Mouse (Mus musculus) CH12.LX (cell line): ENCODE results near the gene Ube2v1. TPM values are rescaled to one million over a fixed set of nuclear protein-coding genes. Genes with fewer than 3 reads are reported as not detected.

Experiments
- DNase-seq: peaks from one replicate; pipeline ENCODE4 v3.0.0-alpha.2; 2013; ENCODE audit errors: extremely low read depth
- H3K27ac ChIP-seq: 2 replicates; pipeline ENCODE4 v1.5.1; 2012; ENCODE audit warnings: low read depth, mild to moderate bottlenecking, control low read depth, moderate library complexity; ENCODE audit not compliant: insufficient read depth
- H3K27me3 ChIP-seq: replicated peaks from 2 replicates; pipeline ENCODE3; 2012; ENCODE audit warnings: inconsistent platforms
- H3K36me3 ChIP-seq, 2 experiments: replicated peaks in 1 of 2; 2 replicates each; pipeline versions ENCODE3 to v1.6.1; 2012; ENCODE audit warnings: inconsistent platforms in 1 of 2, low read length in 1 of 2, mild to moderate bottlenecking in 1 of 2, mixed read lengths in 1 of 2, moderate library complexity in 1 of 2; ENCODE audit not compliant: control insufficient read depth in 1 of 2, insufficient read depth in 1 of 2
- H3K4me1 ChIP-seq, 2 experiments: 2 replicates each; pipeline ENCODE4 v1.6.1; 2012; ENCODE audit warnings: inconsistent platforms in 1 of 2, moderate library complexity in 1 of 2; ENCODE audit not compliant: insufficient read depth in 2 of 2, control insufficient read depth in 1 of 2
- H3K4me2 ChIP-seq: 2 replicates; pipeline ENCODE4 v1.6.1; 2012; ENCODE audit warnings: low read depth, mild to moderate bottlenecking, control low read depth; ENCODE audit not compliant: poor library complexity, insufficient read depth, severe bottlenecking
- H3K4me3 ChIP-seq, 3 experiments: fragments of 150-350 bp in 1 of 3; sonication (generic) in 1 of 3; replicated peaks in 1 of 3; 2 replicates each; pipeline versions ENCODE3 to v1.5.1; 2011 to 2012; ENCODE audit warnings: low read depth in 2 of 3, low read length in 2 of 3, mild to moderate bottlenecking in 2 of 3, moderate library complexity in 2 of 3, control low read depth in 1 of 3, improper control_type of control experiment in 1 of 3, inconsistent platforms in 1 of 3, mixed read lengths in 1 of 3; ENCODE audit not compliant: poor library complexity in 1 of 3
- H3K79me2 ChIP-seq: replicated peaks from 2 replicates; pipeline ENCODE4 v1.6.1; 2012; ENCODE audit warnings: mild to moderate bottlenecking, moderate library complexity; ENCODE audit not compliant: control insufficient read depth, poor library complexity, insufficient read depth, severe bottlenecking; ENCODE audit errors: extremely low read depth
- H3K9ac ChIP-seq: 2 replicates; pipeline ENCODE4 v1.6.1; 2012; ENCODE audit warnings: low read depth, mild to moderate bottlenecking, control low read depth, moderate library complexity; ENCODE audit not compliant: insufficient read depth
- H3K9me3 ChIP-seq: replicated peaks from 2 replicates; pipeline ENCODE3; 2012; ENCODE audit warnings: low read length, inconsistent platforms, mixed read lengths
- BHLHE40 ChIP-seq: IDR thresholded peaks from 2 replicates; pipeline ENCODE4 v1.6.1; 2011; ENCODE audit warnings: mild to moderate bottlenecking, low read depth, low read length, improper control_type of control experiment
- CHD1 ChIP-seq: IDR thresholded peaks from 2 replicates; pipeline ENCODE4 v1.6.1; 2012; ENCODE audit warnings: low read depth, low read length, improper control_type of control experiment, inconsistent platforms
- CHD2 ChIP-seq: IDR thresholded peaks from 2 replicates; pipeline ENCODE4 v1.6.1; 2011; ENCODE audit warnings: low read length, improper control_type of control experiment
- CTCF ChIP-seq, 2 experiments: IDR thresholded peaks in 1 of 2; conservative IDR thresholded peaks in 1 of 2; 2 replicates each; pipeline ENCODE4 v1.5.1; 2011 to 2012; ENCODE audit warnings: low read depth in 2 of 2, low read length in 2 of 2, improper control_type of control experiment in 1 of 2, inconsistent platforms in 1 of 2, mild to moderate bottlenecking in 1 of 2, moderate library complexity in 1 of 2
- E2F4 ChIP-seq: IDR thresholded peaks from 2 replicates; pipeline ENCODE4 v1.6.1; 2011; ENCODE audit warnings: low read depth, low read length, improper control_type of control experiment; ENCODE audit not compliant: insufficient replicate concordance
- ELF1 ChIP-seq: IDR thresholded peaks from 2 replicates; pipeline ENCODE4 v1.6.1; 2014; ENCODE audit warnings: low read depth, mild to moderate bottlenecking, inconsistent platforms, low read length, improper control_type of control experiment
- EP300 ChIP-seq: IDR thresholded peaks from 2 replicates; pipeline ENCODE4 v1.6.1; 2011; ENCODE audit warnings: low read length, improper control_type of control experiment
- ETS1 ChIP-seq: conservative IDR thresholded peaks from 2 replicates; pipeline ENCODE4 v1.6.1; 2012; ENCODE audit warnings: low read depth, mild to moderate bottlenecking, inconsistent platforms, low read length, improper control_type of control experiment, moderate library complexity
- GABPA ChIP-seq: IDR thresholded peaks from 2 replicates; pipeline ENCODE4 v1.6.1; 2012; ENCODE audit warnings: low read depth, low read length, improper control_type of control experiment, inconsistent platforms; ENCODE audit not compliant: insufficient replicate concordance
- HCFC1 ChIP-seq: IDR thresholded peaks from 2 replicates; pipeline ENCODE4 v1.6.1; 2012; ENCODE audit warnings: low read depth, mild to moderate bottlenecking, inconsistent platforms, low read length, improper control_type of control experiment
- IRF4 ChIP-seq: IDR thresholded peaks from 2 replicates; pipeline ENCODE4 v1.6.1; 2014; ENCODE audit warnings: low read depth, mild to moderate bottlenecking, inconsistent platforms, low read length, improper control_type of control experiment
- JUN ChIP-seq: IDR thresholded peaks from 2 replicates; pipeline ENCODE4 v1.6.1; 2011; ENCODE audit warnings: low read depth, mild to moderate bottlenecking, low read length, improper control_type of control experiment, moderate library complexity; ENCODE audit not compliant: insufficient read depth
- JUND ChIP-seq: conservative IDR thresholded peaks from 2 replicates; pipeline ENCODE4 v1.6.1; 2011; ENCODE audit warnings: low read depth, low read length, improper control_type of control experiment
- KAT2A ChIP-seq: IDR thresholded peaks from 2 replicates; pipeline ENCODE4 v1.6.1; 2012; ENCODE audit warnings: low read length, improper control_type of control experiment, inconsistent platforms; ENCODE audit not compliant: insufficient replicate concordance
- MAFK ChIP-seq: IDR thresholded peaks from 2 replicates; pipeline ENCODE4 v1.6.1; 2011; ENCODE audit warnings: low read length, improper control_type of control experiment; ENCODE audit not compliant: insufficient replicate concordance
- MAX ChIP-seq: IDR thresholded peaks from 2 replicates; pipeline ENCODE4 v1.6.1; 2011; ENCODE audit warnings: low read length, improper control_type of control experiment
- MAZ ChIP-seq: IDR thresholded peaks from 2 replicates; pipeline ENCODE4 v1.6.1; 2012; ENCODE audit warnings: low read depth, mild to moderate bottlenecking, inconsistent platforms, low read length, improper control_type of control experiment, moderate library complexity
- MEF2A ChIP-seq: IDR thresholded peaks from 2 replicates; pipeline ENCODE4 v1.6.1; 2014; ENCODE audit warnings: low read depth, mild to moderate bottlenecking, inconsistent platforms, low read length, improper control_type of control experiment, borderline replicate concordance
- MXI1 ChIP-seq: IDR thresholded peaks from 2 replicates; pipeline ENCODE4 v1.6.1; 2011; ENCODE audit warnings: mild to moderate bottlenecking, low read depth, low read length, improper control_type of control experiment
- MYC ChIP-seq: IDR thresholded peaks from 2 replicates; pipeline ENCODE4 v1.6.1; 2011; ENCODE audit warnings: low read depth, mild to moderate bottlenecking, improper control_type of control experiment, low read length
- NELFE ChIP-seq: IDR thresholded peaks from 2 replicates; pipeline ENCODE4 v1.6.1; 2011; ENCODE audit warnings: low read depth, low read length, improper control_type of control experiment
- NRF1 ChIP-seq: IDR thresholded peaks from 2 replicates; pipeline ENCODE4 v1.6.1; 2014; ENCODE audit warnings: low read depth, mild to moderate bottlenecking, inconsistent platforms, low read length, improper control_type of control experiment, moderate library complexity
- PAX5 ChIP-seq: IDR thresholded peaks from 2 replicates; pipeline ENCODE4 v1.6.1; 2012; ENCODE audit warnings: low read length, inconsistent platforms, mixed read lengths
- POLR2A ChIP-seq: IDR thresholded peaks from 2 replicates; pipeline ENCODE4 v1.6.1; 2011; ENCODE audit warnings: low read depth, mild to moderate bottlenecking, improper control_type of control experiment, low read length
- POLR2AphosphoS2 ChIP-seq: IDR thresholded peaks from 2 replicates; pipeline ENCODE4 v1.6.1; 2011; ENCODE audit warnings: low read depth, low read length, improper control_type of control experiment
- RAD21 ChIP-seq: IDR thresholded peaks from 2 replicates; pipeline ENCODE4 v1.6.1; 2011; ENCODE audit warnings: low read depth, mild to moderate bottlenecking, low read length, improper control_type of control experiment, moderate library complexity
- RCOR1 ChIP-seq: conservative IDR thresholded peaks from 2 replicates; pipeline ENCODE4 v1.6.1; 2012; ENCODE audit warnings: low read depth, mild to moderate bottlenecking, inconsistent platforms, low read length, improper control_type of control experiment
- SMC3 ChIP-seq: IDR thresholded peaks from 2 replicates; pipeline ENCODE4 v1.6.1; 2011; ENCODE audit warnings: low read depth, low read length, improper control_type of control experiment
- TBP ChIP-seq: conservative IDR thresholded peaks from 2 replicates; pipeline ENCODE4 v1.6.1; 2011; ENCODE audit warnings: low read depth, low read length, improper control_type of control experiment
- TCF12 ChIP-seq: IDR thresholded peaks from 2 replicates; pipeline ENCODE4 v1.6.1; 2014; ENCODE audit warnings: low read depth, mild to moderate bottlenecking, inconsistent platforms, low read length, improper control_type of control experiment
- UBTF ChIP-seq: IDR thresholded peaks from 2 replicates; pipeline ENCODE4 v1.6.1; 2012; ENCODE audit warnings: low read depth, mild to moderate bottlenecking, inconsistent platforms, low read length, improper control_type of control experiment, moderate library complexity
- USF1 ChIP-seq: IDR thresholded peaks from 2 replicates; pipeline ENCODE4 v1.6.1; 2014; ENCODE audit warnings: low read depth, mild to moderate bottlenecking, inconsistent platforms, low read length, improper control_type of control experiment
- USF2 ChIP-seq: conservative IDR thresholded peaks from 2 replicates; pipeline ENCODE4 v1.6.1; 2011; ENCODE audit warnings: low read depth, low read length, improper control_type of control experiment
- ZC3H11A ChIP-seq: IDR thresholded peaks from 2 replicates; pipeline ENCODE4 v1.6.1; 2012; ENCODE audit warnings: low read depth, mild to moderate bottlenecking, inconsistent platforms, low read length, improper control_type of control experiment
- ZKSCAN1 ChIP-seq: IDR thresholded peaks from 2 replicates; pipeline ENCODE4 v1.6.1; 2012; ENCODE audit warnings: low read depth, inconsistent platforms, low read length, improper control_type of control experiment, borderline replicate concordance
- ZMIZ1 ChIP-seq: IDR thresholded peaks from 2 replicates; pipeline ENCODE4 v1.6.1; 2012; ENCODE audit warnings: low read depth, mild to moderate bottlenecking, inconsistent platforms, low read length, improper control_type of control experiment
- ZNF384 ChIP-seq: IDR thresholded peaks from 2 replicates; pipeline ENCODE4 v1.6.1; 2012; ENCODE audit warnings: low read depth, low read length, improper control_type of control experiment, inconsistent platforms
- dilution Hi-C: fragments of 300-500 bp; cut with MboI; formaldehyde crosslinking; loops from 2 replicates; pipeline ENCODE4 v1.14.3; 2020; ENCODE audit warnings: low sequenced_read_pairs; ENCODE audit not compliant: extremely low pct_unique_long_range_greater_than_20kb, extremely low pct_ligation_motif_present
- in situ Hi-C: fragments of 300-500 bp; cut with MboI; formaldehyde crosslinking; loops from 3 replicates; pipeline ENCODE4 v1.14.3; 2019; ENCODE audit warnings: low sequenced_read_pairs, low pct_ligation_motif_present, low pct_unique_long_range_greater_than_20kb, mixed read lengths
- polyA plus RNA-seq: library from polyadenylated mRNA; unstranded; fragments of >175 nt; gene quantifications from 2 replicates; pipeline ENCODE4 v1.2.1, GENCODE M21; 2012; ENCODE audit warnings: low read depth; ENCODE audit not compliant: insufficient read length
- total RNA-seq, 2 experiments: library from RNA; depleted of rRNA; stranded (reverse); fragments of 300-350 nt in 1 of 2; fragments of >200 nt in 1 of 2; gene quantifications; 2 replicates each; pipeline ENCODE4 v1.2.3; 2012 to 2014

The Ube2v1 gene
- 126 TPM in 2 replicates for total RNA-seq (2012; rRNA removed)
- 84.0 and 92.8 TPM in 2 replicates for total RNA-seq (2014; rRNA removed)
- 157 and 184 TPM in 2 replicates for polyA plus RNA-seq

GRCm38 (mm10) chr2:167631591-167632448, at the start of gene Ube2v1:
TSS of gene Ube2v1 (minus strand) at chr2:167632095.
- H3K79me2 ChIP-seq, result peaks cover 47% of the 10 kb centered on the region
- in situ Hi-C loops, result no loop called here
- H3K4me3 ChIP-seq, result peak within 1 kb of the TSS; percentile 61 to 86 (median 71)
- H3K9ac ChIP-seq, result peak within 1 kb of the TSS; percentile 97
- H3K27me3 ChIP-seq, result no peaks in the 10 kb centered on the region
- dilution Hi-C loops, result no loop called here
- H3K4me1 ChIP-seq, result peaks cover 37 to 60% of the 10 kb centered on the region in 2 experiments
- H3K4me2 ChIP-seq, result peak within 1 kb of the TSS; percentile 88
- H3K9me3 ChIP-seq, result peaks cover 3% of the 10 kb centered on the region
- H3K27ac ChIP-seq, result peak within 1 kb of the TSS; percentile 97
- DNase-seq, result peak; percentile 97
- peaks cover 20 to 30% of the 10 kb centered on the region in 2 experiments for H3K36me3 ChIP-seq
- TF ChIP-seq IRF4, result peak; percentile 97
- peak; percentile 68 for TF ChIP-seq MAX
- TF ChIP-seq TCF12, result peak; percentile 97
- no peak for TF ChIP-seq SMC3
- TF ChIP-seq POLR2AphosphoS2, result peak; percentile 59; the same call in 1 of the 2 replicates
- no peak for TF ChIP-seq PAX5
- TF ChIP-seq MXI1, result no peak; the same call in 1 of the 2 replicates
- peak; percentile 85 for TF ChIP-seq JUND
- peak; percentile 98 for TF ChIP-seq BHLHE40
- peak; percentile 24; the same call in 1 of the 2 replicates for TF ChIP-seq USF1
- peak; percentile 96 for TF ChIP-seq NRF1
- TF ChIP-seq MYC, result peak; percentile 73
- TF ChIP-seq RAD21, result no peak
- peak; percentile 89 for TF ChIP-seq EP300
- TF ChIP-seq UBTF, result no peak; the same call in 1 of the 2 replicates
- TF ChIP-seq E2F4, result peak; percentile 59; the same call in 1 of the 2 replicates
- no peak for TF ChIP-seq CTCF (conservative IDR thresholded peaks at IDR 0.05 in 1 of 2, IDR thresholded peaks at IDR 0.05 in 1 of 2; ENCODE audit: low read depth in 2 of 2, low read length in 2 of 2)
- peak; percentile 98 for TF ChIP-seq MAZ
- no peak for TF ChIP-seq USF2
- TF ChIP-seq MEF2A, result peak; percentile 90
- peak; percentile 90; the same call in 1 of the 2 replicates for TF ChIP-seq KAT2A
- TF ChIP-seq ELF1, result peak; percentile 96
- TF ChIP-seq POLR2A, result peak; percentile 82
- TF ChIP-seq NELFE, result peak; percentile 85
- no peak for TF ChIP-seq ZC3H11A
- peak; percentile 100 for TF ChIP-seq ETS1
- no peak; the same call in 1 of the 2 replicates for TF ChIP-seq TBP
- peak; percentile 71 for TF ChIP-seq RCOR1
- no peak for TF ChIP-seq ZKSCAN1
- no peak for TF ChIP-seq CHD1
- TF ChIP-seq GABPA, result peak; percentile 25; the same call in 1 of the 2 replicates
- peak; percentile 85 for TF ChIP-seq JUN
- TF ChIP-seq HCFC1, result peak; percentile 93
- no peak for TF ChIP-seq ZNF384
- peak; percentile 96 for TF ChIP-seq CHD2
- peak; percentile 92 for TF ChIP-seq MAFK
- 0 out of 2 replicates have a peak, but pooled peaks have one; percentile 55 for TF ChIP-seq ZMIZ1
